Mouse (Mus musculus) intestine, postnatal 0 days (tissue): Measurements from ENCODE around the gene Stom. TPM values are rescaled to one million over a fixed set of nuclear protein-coding genes. Genes with fewer than 3 reads are reported as not detected.
A peak's percentile ranks its signal among the peaks of the same experiment; 100 is the strongest.

ENCODE experiments used
- ATAC-seq: fragments of 200-750 bp; cut with Nextera tagmentation; 2 replicates; pipeline ENCODE4 v1.8.0; 2017; ENCODE audit warnings: mild to moderate bottlenecking, moderate TSS enrichment, moderate library complexity
- H3K27ac ChIP-seq: fragments of 300-500 bp; sonication (generic); 2 replicates; pipeline ENCODE4 v1.5.1; 2014; ENCODE audit warnings: mild to moderate bottlenecking, low read depth, low read length, moderate library complexity
- H3K27me3 ChIP-seq: fragments of 300-500 bp; sonication (generic); replicated peaks from 2 replicates; pipeline ENCODE4 v1.6.1; 2014; ENCODE audit warnings: low read length, mixed read lengths; ENCODE audit not compliant: control insufficient read depth, insufficient read depth
- H3K36me3 ChIP-seq: fragments of 300-500 bp; sonication (generic); 2 replicates; pipeline ENCODE4 v1.6.1; 2014; ENCODE audit warnings: mild to moderate bottlenecking, moderate library complexity; ENCODE audit not compliant: control insufficient read depth, insufficient read depth
- H3K4me1 ChIP-seq: fragments of 300-500 bp; sonication (generic); replicated peaks from 2 replicates; pipeline ENCODE4 v1.6.1; 2014; ENCODE audit warnings: antibody characterized with exemption, low read length, mixed read lengths; ENCODE audit not compliant: control insufficient read depth, insufficient read depth
- H3K4me2 ChIP-seq: fragments of 300-500 bp; sonication (generic); replicated peaks from 2 replicates; pipeline ENCODE4 v1.6.1; 2014; ENCODE audit warnings: low read depth, mild to moderate bottlenecking, moderate library complexity
- H3K4me3 ChIP-seq: fragments of 300-500 bp; sonication (generic); 2 replicates; pipeline ENCODE4 v1.5.1; 2014; ENCODE audit warnings: low read depth, low read length
- H3K9ac ChIP-seq: fragments of 300-500 bp; sonication (generic); 2 replicates; pipeline ENCODE4 v1.6.1; 2014; ENCODE audit warnings: mild to moderate bottlenecking, low read depth, low read length
- H3K9me3 ChIP-seq: fragments of 300-500 bp; sonication (generic); 2 replicates; pipeline ENCODE4 v1.6.1; 2016; ENCODE audit warnings: mixed run types; ENCODE audit not compliant: control insufficient read depth
- CTCF ChIP-seq: sonication (generic); IDR thresholded peaks from 2 replicates; pipeline ENCODE4 v1.5.1; 2016; ENCODE audit warnings: low read depth, mild to moderate bottlenecking, control low read depth, antibody characterized with exemption, moderate library complexity
- WGBS: fragments of 180-500 bp; shearing (Covaris S2); extraction: QIAGEN DNeasy Blood & Tissue Kit; methylation state at CpG from one replicate; pipeline ENCODE4 v1.1.7; 2014; 5-methylcytosine and 5-hydroxymethylcytosine counted together
- polyA plus RNA-seq: library from polyadenylated mRNA; unstranded; fragments of >200 nt; fragmentation: Nextera tagmentation; extraction: Ambion mirVana; gene quantifications from 2 replicates; pipeline ENCODE4 v1.2.1, GENCODE M21; 2015

The Stom gene
- polyA plus RNA-seq, 1 experiment from 2014 or later, result 45.6 TPM

- no peaks in the 10 kb centered on the region for H3K36me3 ChIP-seq
- H3K4me1 ChIP-seq, result peaks cover 11% of the 10 kb centered on the region; the same call in 1 of the 2 replicates
- H3K27me3 ChIP-seq, result no peaks in the 10 kb centered on the region
- peak overlapping the region; percentile 66; the same call in 1 of the 2 replicates for H3K9ac ChIP-seq
- H3K9me3 ChIP-seq, result no peaks in the 10 kb centered on the region
- H3K4me3 ChIP-seq, result peak overlapping the region; percentile 69
- no peak overlapping the region for H3K27ac ChIP-seq
- no peak for ATAC-seq
- no peak for TF ChIP-seq CTCF
- H3K4me2 ChIP-seq, result peak overlapping the region; percentile 96
- WGBS, result 25% methylated on average over 7 of the region's 7 CpGs
Measured at GRCm38 (mm10) chr2:35335620-35336019, 1.2 kb downstream of the Stom start.

- no peak overlapping the region for H3K4me2 ChIP-seq
- no peaks in the 10 kb centered on the region for H3K27me3 ChIP-seq
- TF ChIP-seq CTCF, result no peak
- no peaks in the 10 kb centered on the region for H3K9me3 ChIP-seq
- 0 out of 2 replicates have a peak, but pooled peaks cover 6% of the 10 kb centered on the region for H3K4me1 ChIP-seq
- no peak overlapping the region for H3K27ac ChIP-seq
- ATAC-seq, result no peak
- no peak overlapping the region for H3K9ac ChIP-seq
- H3K36me3 ChIP-seq, result no peaks in the 10 kb centered on the region
- H3K4me3 ChIP-seq, result no peak overlapping the region
Measured at GRCm38 (mm10) chr2:35333670-35334069, 3.1 kb downstream of the Stom start.

GRCm38 (mm10) chr2:35331205-35331604 is 5.6 kb downstream of the Stom start:
- no peak overlapping the region for H3K4me3 ChIP-seq
- TF ChIP-seq CTCF, result no peak
- H3K27me3 ChIP-seq, result no peaks in the 10 kb centered on the region
- H3K36me3 ChIP-seq, result 0 out of 2 replicates have a peak, but pooled peaks cover under 1% of the 10 kb centered on the region
- no peaks in the 10 kb centered on the region for H3K9me3 ChIP-seq
- H3K4me2 ChIP-seq, result no peak overlapping the region
- 69% methylated on average over 2 of the region's 2 CpGs for WGBS
- H3K4me1 ChIP-seq, result 0 out of 2 replicates have a peak, but pooled peaks cover 5% of the 10 kb centered on the region
- no peak overlapping the region for H3K9ac ChIP-seq
- no peak overlapping the region for H3K27ac ChIP-seq
- no peak for ATAC-seq

- H3K36me3 ChIP-seq, result peaks cover 3% of the 10 kb centered on the region; the same call in 1 of the 2 replicates
- 0 out of 2 replicates have a peak, but pooled peaks cover 5% of the 10 kb centered on the region for H3K4me1 ChIP-seq
- no peaks in the 10 kb centered on the region for H3K27me3 ChIP-seq
- H3K4me3 ChIP-seq, result no peak overlapping the region
- H3K27ac ChIP-seq, result no peak overlapping the region
- no peaks in the 10 kb centered on the region for H3K9me3 ChIP-seq
- H3K9ac ChIP-seq, result no peak overlapping the region
- no peak for ATAC-seq
- 74% methylated on average over 2 of the region's 2 CpGs for WGBS
- no peak for TF ChIP-seq CTCF
- no peak overlapping the region for H3K4me2 ChIP-seq
Measured at GRCm38 (mm10) chr2:35329061-35329460, 7.7 kb downstream of the Stom start.

- ATAC-seq, result no peak
- TF ChIP-seq CTCF, result no peak
- peaks cover 6% of the 10 kb centered on the region; the same call in 1 of the 2 replicates for H3K36me3 ChIP-seq
- H3K4me2 ChIP-seq, result no peak overlapping the region
- H3K9ac ChIP-seq, result no peak overlapping the region
- no peak overlapping the region for H3K4me3 ChIP-seq
- H3K27ac ChIP-seq, result no peak overlapping the region
- 0 out of 2 replicates have a peak, but pooled peaks cover 5% of the 10 kb centered on the region for H3K4me1 ChIP-seq
- no peaks in the 10 kb centered on the region for H3K27me3 ChIP-seq
- no peaks in the 10 kb centered on the region for H3K9me3 ChIP-seq
- WGBS, result 44% methylated on average over 11 of the region's 11 CpGs
Measured at GRCm38 (mm10) chr2:35328064-35328792, 8.5 kb downstream of the Stom start.

GRCm38 (mm10) chr2:35327583-35327982 is 9.2 kb downstream of the Stom start:
- H3K4me2 ChIP-seq, result no peak overlapping the region
- WGBS, result 51% methylated on average over 10 of the region's 10 CpGs
- TF ChIP-seq CTCF, result no peak
- 0 out of 2 replicates have a peak, but pooled peaks cover under 1% of the 10 kb centered on the region for H3K4me1 ChIP-seq
- no peak overlapping the region for H3K27ac ChIP-seq
- H3K9ac ChIP-seq, result no peak overlapping the region
- H3K27me3 ChIP-seq, result no peaks in the 10 kb centered on the region
- no peak overlapping the region for H3K4me3 ChIP-seq
- no peak for ATAC-seq
- no peaks in the 10 kb centered on the region for H3K9me3 ChIP-seq
- peaks cover 7% of the 10 kb centered on the region; the same call in 1 of the 2 replicates for H3K36me3 ChIP-seq
